Mouse (Mus musculus) ES-Bruce4 (cell line): ENCODE results near the gene Myl10.

Source experiments
- CTCF ChIP-seq: IDR thresholded peaks from one replicate; pipeline ENCODE4 v1.8.1; 2011; ENCODE audit warnings: low read depth, low read length
- EP300 ChIP-seq: IDR thresholded peaks from 2 replicates; pipeline ENCODE4 v1.6.1; 2011; ENCODE audit warnings: low read depth, low read length; ENCODE audit not compliant: insufficient read depth
- POLR2A ChIP-seq: IDR thresholded peaks from one replicate; pipeline ENCODE4 v1.8.1; 2011; ENCODE audit warnings: low read length; ENCODE audit not compliant: insufficient read depth

- no peak for TF ChIP-seq EP300
- no peak for TF ChIP-seq POLR2A
- no peak for TF ChIP-seq CTCF
These were observed 25.7 kb downstream of the Myl10 start for GRCm38 (mm10) chr5:136718656-136719055.
